1 mouse cellular context compared by ENCODE assay signal in the genomic region with DNA sequence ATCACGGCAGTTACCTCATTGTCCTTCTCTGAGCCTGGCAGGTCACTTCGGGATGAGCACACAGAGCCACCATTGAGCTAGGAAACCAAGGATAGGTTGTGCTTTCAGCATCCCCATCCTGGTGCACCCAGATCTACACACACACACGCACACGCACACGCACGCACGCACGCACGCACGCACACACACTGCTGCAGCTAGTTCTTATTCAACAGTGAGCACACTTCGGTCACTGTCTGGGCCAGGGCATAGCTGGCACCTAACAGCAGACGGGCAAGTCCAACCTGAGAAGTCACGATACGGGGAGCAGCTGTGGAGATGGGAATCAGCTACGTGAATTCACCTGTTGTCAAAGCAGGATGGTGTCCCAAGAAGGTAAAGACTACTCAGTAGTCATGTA.
TF ChIP-seq lines count a peak whose summit lies in the region.

No protein-coding gene starts in this region.

TF ChIP-seq in ES-E14, 5 proteins besides CTCF, POLR2A, EP300 and RAD21:
- no peak for TF ChIP-seq ZC3H11A (IDR thresholded peaks at IDR 0.05; ENCODE audit: borderline replicate concordance, low read depth, low read length)
- TF ChIP-seq ZNF384 (IDR thresholded peaks at IDR 0.05; ENCODE audit: low read depth, low read length) = no peak
- no peak for TF ChIP-seq HCFC1 (IDR thresholded peaks at IDR 0.05; ENCODE audit: borderline replicate concordance, insufficient read depth, low read length)
- TF ChIP-seq MAFK (IDR thresholded peaks at IDR 0.05; ENCODE audit: insufficient read depth, low read depth, low read length) = no peak
- TF ChIP-seq CHD2 (IDR thresholded peaks at IDR 0.05; ENCODE audit: low read depth, low read length) = no peak
